Mouse (Mus musculus): ENCODE data around the gene Ero1lb.

DNA sequence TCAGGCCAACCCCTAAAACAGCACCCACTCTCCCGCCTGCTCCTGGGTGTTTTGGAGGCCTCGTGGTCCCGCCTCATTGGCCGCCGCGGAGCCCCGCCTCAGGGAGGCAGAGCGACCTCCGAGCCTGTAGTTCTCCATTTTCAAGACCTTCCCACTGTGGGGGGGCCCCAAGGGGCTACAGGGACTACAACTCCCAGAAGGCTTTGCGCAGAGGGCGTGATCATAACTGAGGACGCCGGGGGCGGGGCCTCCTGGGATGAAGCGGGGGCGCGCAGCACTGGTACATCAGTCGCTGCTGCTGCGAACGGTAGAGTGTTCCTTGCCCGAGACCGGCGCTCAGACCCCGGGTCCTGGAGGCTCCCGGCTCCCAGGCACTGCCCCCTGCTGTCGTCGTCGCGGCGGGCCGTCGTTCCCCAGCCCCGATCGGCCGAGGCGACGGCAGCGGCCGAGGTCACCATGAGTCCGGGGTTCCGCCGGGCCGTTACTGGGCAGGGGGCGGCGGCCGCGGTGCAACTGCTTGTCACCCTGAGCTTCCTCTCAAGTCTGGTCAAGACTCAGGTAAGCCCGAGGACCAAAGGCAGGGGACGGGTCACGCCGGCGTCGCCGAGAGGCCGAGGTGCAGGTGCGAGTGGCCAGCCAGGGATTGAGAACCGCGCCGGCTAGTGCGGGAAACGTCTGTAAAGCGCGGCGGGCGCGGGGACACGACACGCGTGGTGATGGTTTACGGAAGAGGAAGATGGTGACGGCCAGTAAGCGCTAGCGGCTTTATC is at the start of gene Ero1lb:
- TF ChIP-seq CTCF (IDR thresholded peaks at IDR 0.05; ENCODE audit: extremely low read depth, insufficient read depth, insufficient read length, insufficient replicate concordance) (no peak), POLR2A (IDR thresholded peaks at IDR 0.05; ENCODE audit: low read depth, low read length) (peak; percentile 90)

All from spleen, adult 2 months (tissue).